8 mouse cellular contexts compared by ENCODE assay signal in the genomic region with DNA sequence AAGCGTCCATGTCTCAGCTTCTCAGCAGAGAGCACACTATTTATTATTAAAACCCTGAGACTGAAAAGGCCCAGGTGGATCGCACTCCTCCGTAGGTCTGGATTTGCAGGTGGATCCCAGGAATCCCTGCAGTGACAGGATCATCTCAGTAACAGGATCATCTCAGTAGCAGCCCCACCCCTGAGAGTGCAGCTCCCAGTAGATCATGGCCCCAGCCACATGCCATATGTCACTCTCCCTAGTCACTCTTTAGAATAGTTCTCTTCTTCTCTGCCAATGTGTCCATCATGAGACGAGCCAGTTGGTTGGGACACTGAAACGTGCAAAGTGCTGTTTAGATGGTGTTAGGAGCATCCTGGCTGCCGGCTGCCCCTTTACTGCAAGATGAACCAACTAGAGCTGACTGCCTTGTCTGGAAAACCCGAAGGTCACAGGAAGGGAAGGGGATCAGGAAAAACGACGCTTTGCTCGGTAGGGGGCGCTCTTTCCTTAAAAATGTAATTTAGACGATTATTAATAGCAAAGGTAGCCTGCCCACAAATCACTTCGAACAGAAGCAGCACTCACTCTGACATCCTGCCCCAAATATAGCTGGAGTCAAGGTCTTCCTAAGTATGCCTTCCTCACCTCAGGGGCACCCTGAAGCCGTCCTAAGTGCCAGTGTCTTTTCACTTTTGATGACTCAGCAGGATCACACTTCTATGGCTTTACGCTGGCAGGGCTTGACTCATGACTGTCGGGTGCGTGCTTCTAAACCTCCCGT. TPM values are rescaled to one million over a fixed set of nuclear protein-coding genes. Genes with fewer than 3 reads are reported as not detected.
DNase-seq lines count a peak whose midpoint lies in the region; ATAC-seq and TF ChIP-seq lines count a peak whose summit lies in the region.

No protein-coding gene starts in this region.

- no peaks in the 10 kb centered on the region for H3K36me3 ChIP-seq in hindbrain, embryonic 11.5 days (ENCODE audit: control insufficient read depth, insufficient read depth, low read length)
- H3K36me3 ChIP-seq in lung, embryonic 15.5 days, result no peaks in the 10 kb centered on the region

- H3K4me2 ChIP-seq in hindbrain, embryonic 11.5 days (replicated peaks; ENCODE audit: low read depth, low read length), result no peak overlapping the region
- H3K4me2 ChIP-seq in lung, embryonic 15.5 days, result peak overlapping the region; percentile 36

- DNase-seq in MN1 (ENCODE audit: low spot score), result peak; percentile 82
- DNase-seq in cerebellum, adult 9-10 months, result peak; percentile 91
- peak; percentile 49 to 88 for DNase-seq in frontal cortex, adult 2 months (ENCODE audit: extremely low spot score in 1 of 2, low spot score in 1 of 2)
- DNase-seq in hindbrain, embryonic 11.5 days (ENCODE audit: low spot score), result peak; percentile 93
- peak; percentile 67 for DNase-seq in layer of hippocampus, adult 9-10 months (ENCODE audit: low spot score)
- peak; percentile 32 to 46 for DNase-seq in thymus, adult 18-20 months

- H3K9me3 ChIP-seq in hindbrain, embryonic 11.5 days (ENCODE audit: control insufficient read depth, low read length), result no peaks in the 10 kb centered on the region
- H3K9me3 ChIP-seq in lung, embryonic 15.5 days, result no peaks in the 10 kb centered on the region

- no peak overlapping the region for H3K9ac ChIP-seq in hindbrain, embryonic 11.5 days (ENCODE audit: low read depth, low read length)
- 0 out of 2 replicates have a peak overlapping the region, but pooled peaks have one; percentile 10 for H3K9ac ChIP-seq in lung, embryonic 15.5 days

- no peaks in the 10 kb centered on the region; the same call in 1 of the 2 replicates for H3K4me1 ChIP-seq in hindbrain, embryonic 11.5 days (replicated peaks; ENCODE audit: control insufficient read depth, insufficient read depth, low read length)
- H3K4me1 ChIP-seq in lung, embryonic 15.5 days, result peaks cover 70% of the 10 kb centered on the region
- H3K4me1 ChIP-seq in olfactory bulb, adult 2 months (ENCODE audit: control insufficient read depth, insufficient read depth, low read length), result peaks cover 59% of the 10 kb centered on the region

- peak; percentile 26; the same call in 1 of the 2 replicates for ATAC-seq in hindbrain, embryonic 11.5 days (ENCODE audit: low FRiP score)
- ATAC-seq in lung, embryonic 15.5 days (ENCODE audit: borderline replicate concordance, extremely low read depth, low FRiP score, low TSS enrichment), result peak; percentile 11; the same call in 1 of the 2 replicates

- no peak overlapping the region for H3K27ac ChIP-seq in hindbrain, embryonic 11.5 days (ENCODE audit: low read depth, low read length)
- H3K27ac ChIP-seq in lung, embryonic 15.5 days, result peak overlapping the region; percentile 73
- peak overlapping the region; percentile 74 for H3K27ac ChIP-seq in olfactory bulb, adult 2 months (ENCODE audit: insufficient read depth, low read depth, low read length)

- no peak overlapping the region for H3K4me3 ChIP-seq in hindbrain, embryonic 11.5 days (ENCODE audit: low read depth, low read length)
- H3K4me3 ChIP-seq in lung, embryonic 15.5 days, result no peak overlapping the region
- no peak overlapping the region for H3K4me3 ChIP-seq in olfactory bulb, adult 2 months (ENCODE audit: insufficient read depth, low read depth, low read length)

- no peaks in the 10 kb centered on the region for H3K27me3 ChIP-seq in hindbrain, embryonic 11.5 days (ENCODE audit: control insufficient read depth, insufficient read depth, low read length)
- no peaks in the 10 kb centered on the region for H3K27me3 ChIP-seq in lung, embryonic 15.5 days

- WGBS in hindbrain, embryonic 11.5 days, result 40% methylated on average over 18 of the region's 18 CpGs
- 25% methylated on average over 18 of the region's 18 CpGs for WGBS in lung, embryonic 15.5 days
- WGBS in olfactory bulb, adult 2 months, result 15% methylated on average over 18 of the region's 18 CpGs

- TF ChIP-seq CTCF in olfactory bulb, adult 2 months (IDR thresholded peaks at IDR 0.05; ENCODE audit: insufficient read depth, low read depth, low read length), result peak; percentile 37; the same call in 1 of the 2 replicates

- no peak for TF ChIP-seq POLR2A in olfactory bulb, adult 2 months (IDR thresholded peaks at IDR 0.05; ENCODE audit: insufficient read depth, low read depth, low read length)

RNA-seq across cellular contexts. Expression of gene Map3k1, which starts 20.8 kb away (rescaled TPM):
- 28.7 and 35.3 TPM in 2 replicates for polyA plus RNA-seq in frontal cortex, adult 2 months (2012; rRNA removed)
- 13.0 and 16.0 TPM in 2 replicates for polyA plus RNA-seq in hindbrain, embryonic 11.5 days (2014; fragmentation: Nextera tagmentation; extraction: Ambion mirVana)
- polyA plus RNA-seq in lung, embryonic 15.5 days (2015; fragmentation: Nextera tagmentation; extraction: Ambion mirVana), result 27.5 and 28.6 TPM in 2 replicates
- polyA plus RNA-seq in olfactory bulb, adult 2 months (2012; ENCODE audit: insufficient read depth, insufficient read length, low replicate concordance, missing spikeins), result 135 TPM in 1 of 2 replicates, not detected in the other

Comparison
In these comparisons a context has a peak if more than half of its experiments do, and no peak if none do; other contexts are left out.
1. DNase-seq: peak in every context shown above with its lines; median percentile 93 in hindbrain, embryonic 11.5 days; 91 in cerebellum, adult 9-10 months; 82 in MN1; 68 in frontal cortex, adult 2 months; 67 in layer of hippocampus, adult 9-10 months; 39 in thymus, adult 18-20 months.